29 mouse cellular contexts compared by ENCODE assay signal in genomic region chr3:89577154-89577553, GRCm38 (mm10). TPM values are rescaled to one million over a fixed set of nuclear protein-coding genes. Genes with fewer than 3 reads are reported as not detected.
DNase-seq lines count a peak whose midpoint lies in the region; ATAC-seq and TF ChIP-seq lines count a peak whose summit lies in the region.
"Had no signal": no experiment of that assay in that cellular context is flagged by ENCODE, and none has a peak within 500 bp of the region (broad histone marks: within the 10 kb centered on the region; RNA-seq: fewer than 3 reads in every experiment).

No protein-coding gene starts in this region.

- no peak for TF ChIP-seq CTCF in midbrain, postnatal 0 days (IDR thresholded peaks at IDR 0.05)
- no peak for TF ChIP-seq CTCF in liver, embryonic 14.5 days (IDR thresholded peaks at IDR 0.05; ENCODE audit: low read depth)
- TF ChIP-seq CTCF in left cerebral cortex, adult 2 months (IDR thresholded peaks at IDR 0.05) = no peak

- no peaks in the 10 kb centered on the region for H3K36me3 ChIP-seq in midbrain, embryonic 11.5 days (ENCODE audit: control insufficient read depth, insufficient read depth, low read length)
- no peaks in the 10 kb centered on the region for H3K36me3 ChIP-seq in midbrain, postnatal 0 days (ENCODE audit: insufficient read depth, low read length)
- H3K36me3 ChIP-seq in liver, embryonic 11.5 days (ENCODE audit: control insufficient read depth, insufficient read depth, low read length) = no peaks in the 10 kb centered on the region
- no peaks in the 10 kb centered on the region for H3K36me3 ChIP-seq in liver, embryonic 14.5 days (replicated peaks; ENCODE audit: control insufficient read depth, insufficient read depth, low read depth)
- no peaks in the 10 kb centered on the region for H3K36me3 ChIP-seq in hindbrain, embryonic 16.5 days (ENCODE audit: control insufficient read depth, insufficient read depth, low read length)
- H3K36me3 ChIP-seq: embryonic facial prominence, embryonic 12.5 days; embryonic facial prominence, embryonic 15.5 days; G1E; heart, embryonic 12.5 days; heart, embryonic 15.5 days had no signal

- DNase-seq in midbrain, embryonic 11.5 days (ENCODE audit: low spot score, missing footprints) = peak; percentile 17
- no peak for DNase-seq in midbrain, postnatal 0 days (ENCODE audit: low spot score)
- DNase-seq in liver, embryonic 11.5 days (ENCODE audit: low spot score) = no peak
- DNase-seq in liver, embryonic 14.5 days (ENCODE audit: low read depth in 3 of 3, low spot score in 3 of 3) = no peak
- no peak for DNase-seq in left cerebral cortex, adult 2 months (ENCODE audit: extremely low spot score in 1 of 2, low spot score in 2 of 2)
- DNase-seq in adrenal gland, postnatal 25 days = no peak
- DNase-seq: adrenal gland, adult 2 months; adrenal gland, postnatal 14 days; B cell, adult 2 months; cerebellum, adult 11 months; cerebellum, adult 2 months; cerebellum, adult 9-11 months; cerebellum, postnatal 25 days; forebrain, postnatal 0 days; gastrocnemius, postnatal 25 days; heart, adult 18-20 months; heart, postnatal 10 days; heart, postnatal 36 days had no signal

- no peaks in the 10 kb centered on the region for H3K27me3 ChIP-seq in midbrain, embryonic 11.5 days (ENCODE audit: control insufficient read depth, insufficient read depth, low read length)
- H3K27me3 ChIP-seq in midbrain, postnatal 0 days (ENCODE audit: insufficient read depth, low read length) = no peaks in the 10 kb centered on the region
- no peaks in the 10 kb centered on the region for H3K27me3 ChIP-seq in liver, embryonic 11.5 days (replicated peaks; ENCODE audit: control insufficient read depth, insufficient read depth, low read length)
- H3K27me3 ChIP-seq in liver, embryonic 14.5 days (ENCODE audit: control insufficient read depth, insufficient read depth, low read length) = no peaks in the 10 kb centered on the region
- H3K27me3 ChIP-seq in hindbrain, embryonic 16.5 days (replicated peaks; ENCODE audit: control insufficient read depth, insufficient read depth, low read length) = no peaks in the 10 kb centered on the region
- H3K27me3 ChIP-seq: CH12.LX; embryonic facial prominence, embryonic 12.5 days; embryonic facial prominence, embryonic 15.5 days had no signal

- no peak overlapping the region for H3K4me2 ChIP-seq in midbrain, embryonic 11.5 days
- no peak overlapping the region for H3K4me2 ChIP-seq in midbrain, postnatal 0 days (ENCODE audit: low read depth, low read length, poor library complexity, severe bottlenecking)
- no peak overlapping the region for H3K4me2 ChIP-seq in liver, embryonic 11.5 days
- H3K4me2 ChIP-seq in liver, embryonic 14.5 days (ENCODE audit: low read depth) = no peak overlapping the region
- H3K4me2 ChIP-seq in hindbrain, embryonic 16.5 days (ENCODE audit: low read length) = no peak overlapping the region
- H3K4me2 ChIP-seq: embryonic facial prominence, embryonic 12.5 days; embryonic facial prominence, embryonic 15.5 days; heart, embryonic 12.5 days; heart, embryonic 15.5 days; hindbrain, embryonic 14.5 days had no signal

- peak; percentile 69 for TF ChIP-seq EP300 in liver, embryonic 14.5 days (IDR thresholded peaks at IDR 0.05; ENCODE audit: low read depth)

- no peaks in the 10 kb centered on the region for H3K9me3 ChIP-seq in midbrain, embryonic 11.5 days (ENCODE audit: control insufficient read depth, low read length)
- no peaks in the 10 kb centered on the region for H3K9me3 ChIP-seq in midbrain, postnatal 0 days (ENCODE audit: low read length)
- H3K9me3 ChIP-seq in liver, embryonic 11.5 days (ENCODE audit: control insufficient read depth, low read length) = no peaks in the 10 kb centered on the region
- H3K9me3 ChIP-seq in liver, embryonic 14.5 days (ENCODE audit: control insufficient read depth, low read length) = no peaks in the 10 kb centered on the region
- H3K9me3 ChIP-seq in hindbrain, embryonic 16.5 days (ENCODE audit: control insufficient read depth, low read length) = no peaks in the 10 kb centered on the region
- H3K9me3 ChIP-seq: embryonic facial prominence, embryonic 12.5 days; embryonic facial prominence, embryonic 15.5 days; G1E; heart, embryonic 15.5 days had no signal

- no peak overlapping the region for H3K4me3 ChIP-seq in midbrain, embryonic 11.5 days (ENCODE audit: low read depth, low read length)
- no peak overlapping the region for H3K4me3 ChIP-seq in midbrain, postnatal 0 days (ENCODE audit: low read depth, low read length)
- no peak overlapping the region for H3K4me3 ChIP-seq in liver, embryonic 11.5 days (ENCODE audit: low read depth, low read length)
- H3K4me3 ChIP-seq in liver, embryonic 14.5 days (ENCODE audit: insufficient read depth in 1 of 2, low read depth in 2 of 2, low read length in 2 of 2) = no peak overlapping the region
- no peak overlapping the region for H3K4me3 ChIP-seq in hindbrain, embryonic 16.5 days (ENCODE audit: low read length)
- H3K4me3 ChIP-seq in left cerebral cortex, adult 2 months = no peak overlapping the region
- H3K4me3 ChIP-seq: embryonic facial prominence, embryonic 12.5 days; embryonic facial prominence, embryonic 15.5 days; heart, embryonic 12.5 days; heart, embryonic 15.5 days had no signal

- H3K4me1 ChIP-seq in midbrain, embryonic 11.5 days (ENCODE audit: control insufficient read depth, insufficient read depth, low read length) = peaks cover 4% of the 10 kb centered on the region
- H3K4me1 ChIP-seq in midbrain, postnatal 0 days (ENCODE audit: insufficient read depth, low read length) = peaks cover 6% of the 10 kb centered on the region; the same call in 1 of the 2 replicates
- H3K4me1 ChIP-seq in liver, embryonic 11.5 days (replicated peaks; ENCODE audit: control insufficient read depth, insufficient read depth, low read length) = peaks cover 2% of the 10 kb centered on the region; the same call in 1 of the 2 replicates
- peaks cover 9 to 25% of the 10 kb centered on the region in 2 experiments for H3K4me1 ChIP-seq in liver, embryonic 14.5 days (replicated peaks; ENCODE audit: control insufficient read depth in 2 of 2, insufficient read depth in 2 of 2, low read length in 1 of 2)
- no peaks in the 10 kb centered on the region for H3K4me1 ChIP-seq in hindbrain, embryonic 16.5 days (ENCODE audit: control insufficient read depth, insufficient read depth, low read depth, low read length)
- H3K4me1 ChIP-seq: embryonic facial prominence, embryonic 15.5 days; heart, embryonic 12.5 days; heart, embryonic 15.5 days had no signal

- WGBS in midbrain, embryonic 11.5 days = 87% methylated on average over 5 of the region's 5 CpGs
- 87% methylated on average over 5 of the region's 5 CpGs for WGBS in midbrain, postnatal 0 days
- 46% methylated on average over 5 of the region's 5 CpGs for WGBS in liver, embryonic 11.5 days
- 25% methylated on average over 5 of the region's 5 CpGs for WGBS in liver, embryonic 14.5 days (ENCODE audit: insufficient replicate concordance)
- 84% methylated on average over 5 of the region's 5 CpGs for WGBS in hindbrain, embryonic 16.5 days

- ATAC-seq in midbrain, embryonic 11.5 days (ENCODE audit: low FRiP score) = no peak
- no peak for ATAC-seq in midbrain, postnatal 0 days (ENCODE audit: low FRiP score)
- peak; percentile 65 for ATAC-seq in liver, embryonic 11.5 days (replicated peaks; ENCODE audit: low FRiP score)
- ATAC-seq in liver, embryonic 14.5 days (ENCODE audit: insufficient read depth) = peak; percentile 74
- peak; percentile 10; the same call in 1 of the 2 replicates for ATAC-seq in megakaryocyte progenitor cell, adult 5-6 weeks (replicated peaks; ENCODE audit: poor library complexity)
- no peak for ATAC-seq in hindbrain, embryonic 16.5 days
- ATAC-seq: forebrain, embryonic 14.5 days; forebrain, postnatal 0 days had no signal

- no peak overlapping the region for H3K27ac ChIP-seq in midbrain, embryonic 11.5 days (ENCODE audit: low read depth, low read length)
- no peak overlapping the region for H3K27ac ChIP-seq in midbrain, postnatal 0 days (ENCODE audit: low read depth, low read length)
- no peak overlapping the region for H3K27ac ChIP-seq in liver, embryonic 11.5 days (ENCODE audit: low read depth, low read length)
- H3K27ac ChIP-seq in liver, embryonic 14.5 days = no peak overlapping the region
- no peak overlapping the region for H3K27ac ChIP-seq in hindbrain, embryonic 16.5 days (ENCODE audit: low read depth, low read length)
- no peak overlapping the region for H3K27ac ChIP-seq in left cerebral cortex, adult 2 months
- H3K27ac ChIP-seq: embryonic facial prominence, embryonic 12.5 days; embryonic facial prominence, embryonic 15.5 days; heart, embryonic 15.5 days; hindbrain, embryonic 14.5 days had no signal

- H3K9ac ChIP-seq in midbrain, embryonic 11.5 days (ENCODE audit: low read length) = no peak overlapping the region
- H3K9ac ChIP-seq in midbrain, postnatal 0 days (replicated peaks; ENCODE audit: low read length, poor library complexity, severe bottlenecking) = no peak overlapping the region
- no peak overlapping the region for H3K9ac ChIP-seq in liver, embryonic 11.5 days (ENCODE audit: low read depth, low read length)
- no peak overlapping the region for H3K9ac ChIP-seq in liver, embryonic 14.5 days (replicated peaks)
- no peak overlapping the region for H3K9ac ChIP-seq in hindbrain, embryonic 16.5 days (ENCODE audit: low read depth, low read length)
- H3K9ac ChIP-seq: embryonic facial prominence, embryonic 12.5 days; embryonic facial prominence, embryonic 15.5 days; forebrain, postnatal 0 days; heart, embryonic 12.5 days; heart, embryonic 15.5 days; hindbrain, embryonic 14.5 days had no signal

- intact Hi-C loops in left cerebral cortex, adult 2 months (cut with DNase I) = no loop called here

RNA-seq across cellular contexts. Expression of gene Kcnn3, which starts 57.2 kb away (rescaled TPM):
- 1.3 and 1.4 TPM in 2 replicates for polyA plus RNA-seq in midbrain, embryonic 11.5 days (2014; fragmentation: Nextera tagmentation; extraction: Ambion mirVana)
- 21.4 and 23.3 TPM in 2 replicates for total RNA-seq in midbrain, postnatal 0 days (2014; rRNA removed)
- 5.9 and 7.3 TPM in 2 replicates for polyA plus RNA-seq in midbrain, postnatal 0 days (2015; fragmentation: Nextera tagmentation; extraction: Ambion mirVana)
- polyA plus RNA-seq in liver, embryonic 11.5 days (2014; fragmentation: Nextera tagmentation; extraction: Ambion mirVana) = 0.19 and 0.45 TPM in 2 replicates
- 0.02 and 0.03 TPM in 2 replicates for polyA plus RNA-seq in liver, embryonic 14.5 days (2012; rRNA removed)
- polyA plus RNA-seq in liver, embryonic 14.5 days (2014; fragmentation: Nextera tagmentation; extraction: Ambion mirVana) = not detected in 2 replicates
- total RNA-seq in megakaryocyte progenitor cell, adult 5-6 weeks (2015) = not detected in 2 replicates
- 0.03 TPM in 1 of 2 replicates, not detected in the other for total RNA-seq in megakaryocyte progenitor cell, adult 5-6 weeks (2017)
- polyA plus RNA-seq in hindbrain, embryonic 16.5 days (2015; fragmentation: Nextera tagmentation; extraction: Ambion mirVana) = 9.0 and 10.4 TPM in 2 replicates
- 10 to 100 TPM; 18.2 to 27.3 TPM for total RNA-seq in left cerebral cortex, adult 2 months (2021)
- 4.1 and 5.5 TPM in 2 replicates for total RNA-seq in adrenal gland, postnatal 25 days (2021)
- total RNA-seq: CH12.LX; common myeloid progenitor, adult 5-6 weeks had no signal
- polyA plus RNA-seq: G1E had no signal

Comparison
In these comparisons a context has a peak if more than half of its experiments do, and no peak if none do; other contexts are left out.
1. ATAC-seq: peak in liver, embryonic 11.5 days (single experiment), liver, embryonic 14.5 days (single experiment) and megakaryocyte progenitor cell, adult 5-6 weeks (single experiment); none in midbrain, embryonic 11.5 days (single experiment), midbrain, postnatal 0 days (single experiment) and hindbrain, embryonic 16.5 days (single experiment).